Mouse (Mus musculus): ENCODE data around the gene Sytl3.
"Not testable (repeated sequence)": the region's sequence is repeated elsewhere in the genome, so short reads cannot be mapped to it uniquely, and the experiment has no call there.

GRCm38 (mm10) chr17:6686299-6686971 lies 27.5 kb downstream of the Sytl3 start:
- not testable (repeated sequence) for TF ChIP-seq POLR2A (IDR thresholded peaks at IDR 0.05; ENCODE audit: insufficient read depth, low read depth, low read length); CTCF (IDR thresholded peaks at IDR 0.05)
